Mouse (Mus musculus) embryo, embryonic 11 days (tissue): ENCODE results near the gene Zfp341.

Experiments
- DNase-seq: peaks from one replicate; pipeline ENCODE4 v3.0.0-alpha.2; 2015

Zfp341 gene

DNA sequence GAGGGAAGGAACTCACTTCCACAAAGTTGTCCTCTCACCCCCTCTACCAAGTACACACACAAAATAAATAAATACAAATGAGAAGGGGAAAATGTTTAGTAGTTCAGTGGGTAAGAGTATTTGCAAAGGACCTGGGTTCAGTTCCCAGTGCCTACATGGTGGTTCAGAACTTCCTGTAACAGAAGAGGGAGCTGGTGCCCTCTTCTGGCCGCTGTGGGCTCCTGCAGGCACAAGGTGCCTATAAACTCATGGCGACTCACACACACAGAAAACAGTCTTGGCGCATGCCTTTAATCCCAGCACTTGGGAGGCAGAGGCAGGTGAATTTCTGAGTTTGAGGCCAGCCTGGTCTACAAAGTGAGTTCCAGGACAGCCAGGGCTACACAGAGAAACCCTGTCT, 25.4 kb downstream of the Zfp341 start:
- DNase-seq = no peak

DNA sequence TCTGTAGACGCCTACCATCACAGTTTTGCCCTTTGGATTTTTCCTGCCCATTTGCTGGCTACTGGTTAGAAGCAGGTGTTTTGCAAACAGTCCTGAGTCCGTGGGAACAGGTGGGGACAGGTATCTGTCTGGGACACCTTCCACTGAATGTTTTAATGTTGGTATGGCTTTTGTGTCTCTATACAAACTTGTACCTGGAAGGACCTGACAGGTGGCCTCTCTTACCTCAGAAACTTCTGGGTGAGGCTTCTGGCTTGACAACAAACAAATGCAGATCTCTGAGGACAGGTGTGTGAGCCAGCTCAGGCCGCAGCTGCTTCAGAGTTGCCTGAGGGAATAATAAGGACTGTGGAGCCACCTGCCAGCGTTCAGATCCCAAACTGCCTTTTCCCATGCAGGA, 26.0 kb downstream of the Zfp341 start:
- no peak for DNase-seq

DNA sequence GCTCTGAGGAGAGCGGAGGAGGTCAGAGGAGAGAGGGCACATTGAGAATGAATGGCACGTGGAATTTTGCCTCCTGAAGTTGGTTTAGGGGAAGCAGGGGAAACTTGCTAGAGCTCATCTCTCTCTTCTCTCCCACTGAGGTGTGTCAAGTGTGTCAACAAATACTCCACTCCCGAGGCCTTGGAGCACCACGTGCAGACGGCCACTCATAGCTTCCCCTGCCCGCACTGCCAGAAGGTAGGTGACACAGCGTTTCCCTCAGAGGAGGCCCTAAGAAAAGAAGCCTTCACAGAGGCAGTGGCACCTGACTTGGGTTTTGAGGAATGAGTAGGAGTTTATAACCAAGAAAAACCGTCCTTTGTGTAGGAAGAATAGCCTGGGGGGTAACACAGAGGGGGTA, 28.1 kb downstream of the Zfp341 start:
- DNase-seq = no peak

DNA sequence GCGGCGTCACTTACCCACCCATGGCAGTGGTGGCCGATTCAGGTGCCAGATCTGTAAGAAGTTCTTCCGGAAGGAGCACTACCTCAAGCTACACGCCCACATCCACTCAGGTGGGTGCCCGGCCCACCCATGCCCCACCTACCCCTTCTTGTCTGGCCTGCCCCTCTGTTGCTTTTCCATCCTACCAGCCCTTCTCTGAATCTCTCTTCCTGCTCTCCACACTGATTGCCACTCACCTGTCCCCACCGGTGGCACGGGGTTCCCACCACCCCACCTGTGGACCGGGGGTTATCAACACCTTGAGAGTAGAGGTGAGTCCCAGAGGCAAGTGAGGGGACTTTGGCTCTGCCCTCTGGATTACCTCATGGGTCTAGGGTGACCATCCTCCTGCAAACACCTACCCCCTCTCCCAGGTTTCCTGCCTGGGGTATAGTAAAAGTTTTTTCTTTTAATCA, 28.9 kb downstream of the Zfp341 start:
- DNase-seq = no peak

- no peak for DNase-seq
These were observed 29.8 kb downstream of the Zfp341 start for GRCm38 (mm10) chr2:154642712-154643385.

- peak; percentile 17 for DNase-seq
These were observed 33.5 kb downstream of the Zfp341 start for GRCm38 (mm10) chr2:154646634-154647033.

GRCm38 (mm10) chr2:154648086-154648485, 35.0 kb downstream of the Zfp341 start:
- peak; percentile 80 for DNase-seq

GRCm38 (mm10) chr2:154650404-154650803, 37.3 kb downstream of the Zfp341 start:
- DNase-seq = no peak

DNA sequence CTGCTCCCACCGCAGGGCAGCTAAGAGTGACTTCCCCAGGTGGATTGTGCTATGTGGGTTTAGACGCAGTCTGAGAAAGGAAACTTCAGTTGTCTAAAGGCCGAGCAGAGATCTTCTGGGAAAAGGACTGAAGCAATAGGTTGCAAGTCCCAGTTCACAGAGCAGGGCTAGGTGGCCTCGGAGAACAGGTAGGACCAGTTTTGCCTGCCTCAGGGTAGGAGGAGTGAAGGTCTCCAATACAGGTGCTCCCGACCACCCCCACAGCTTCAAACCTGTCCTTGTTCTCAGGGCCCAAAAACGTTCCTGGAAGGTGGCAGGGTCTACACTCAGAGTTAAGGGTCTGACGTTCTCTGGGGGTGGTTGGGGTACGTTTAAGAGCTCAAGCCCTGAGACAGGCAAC, 38.3 kb downstream of the Zfp341 start, which contains the start of gene Chmp4b:
Gene Chmp4b, plus strand, starts transcription at position 343 of the 400 bp plus-strand sequence.
- peak; percentile 22 for DNase-seq

DNA sequence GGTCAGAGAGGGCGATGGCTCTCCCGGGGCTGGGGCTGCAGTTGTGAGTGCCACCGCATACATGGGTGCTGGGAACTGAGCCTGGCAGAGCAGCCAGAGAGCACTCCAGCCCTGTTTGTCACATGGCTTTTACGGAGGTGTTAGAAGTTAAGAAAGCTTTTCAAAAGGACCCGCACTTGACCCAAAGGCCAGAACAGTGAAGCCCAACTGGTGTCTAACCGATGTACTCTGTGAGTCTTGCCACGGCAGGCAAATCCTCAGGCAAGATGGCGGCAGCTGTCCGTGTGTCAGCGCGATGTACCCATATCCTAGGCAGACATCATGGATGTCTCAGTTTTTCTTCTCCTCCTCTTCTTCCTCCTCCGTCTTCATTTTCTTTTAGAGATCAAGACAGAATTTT, 41.9 kb downstream of the Zfp341 start:
- DNase-seq = no peak

- no peak for DNase-seq
These were observed 42.8 kb downstream of the Zfp341 start for GRCm38 (mm10) chr2:154655878-154656414.

DNA sequence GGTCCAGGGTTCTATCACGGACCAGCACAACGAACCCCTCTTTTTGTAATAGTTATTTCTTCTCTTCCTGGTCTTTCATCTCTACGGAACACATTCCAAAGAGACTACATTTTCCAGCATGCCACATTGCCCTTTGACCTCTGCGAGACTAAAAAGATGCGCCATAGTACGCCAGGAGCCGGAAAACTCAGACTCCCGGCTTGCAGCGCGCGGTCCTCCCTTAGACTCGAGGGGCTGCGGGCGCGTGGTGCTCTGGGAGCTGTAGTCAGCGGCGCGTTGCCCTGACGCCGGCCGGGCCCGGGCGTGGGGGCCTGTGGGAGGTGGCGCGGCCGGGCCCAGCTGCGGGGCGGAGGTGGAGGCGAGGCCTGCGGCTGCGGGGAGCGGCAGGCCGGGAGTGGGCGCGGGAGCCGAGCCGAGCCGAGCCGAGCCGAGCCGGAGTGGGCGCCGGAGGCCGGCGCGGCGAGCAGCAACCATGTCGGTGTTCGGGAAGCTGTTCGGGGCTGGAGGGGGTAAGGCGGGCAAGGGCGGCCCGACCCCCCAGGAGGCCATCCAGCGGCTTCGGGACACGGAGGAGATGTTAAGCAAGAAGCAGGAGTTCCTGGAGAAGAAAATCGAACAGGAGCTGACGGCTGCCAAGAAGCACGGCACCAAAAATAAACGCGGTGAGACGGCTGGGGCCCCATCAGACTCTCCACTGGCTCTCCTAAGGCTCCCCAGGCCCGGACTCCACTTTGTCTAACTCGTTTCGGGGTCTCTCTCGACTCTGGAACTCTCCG, 43.8 kb downstream of the Zfp341 start:
- DNase-seq = peak; percentile 99

GRCm38 (mm10) chr2:154657486-154658237, 44.6 kb downstream of the Zfp341 start:
- DNase-seq = no peak

- no peak for DNase-seq
These were observed 46.0 kb downstream of the Zfp341 start for GRCm38 (mm10) chr2:154659070-154659469.

DNA sequence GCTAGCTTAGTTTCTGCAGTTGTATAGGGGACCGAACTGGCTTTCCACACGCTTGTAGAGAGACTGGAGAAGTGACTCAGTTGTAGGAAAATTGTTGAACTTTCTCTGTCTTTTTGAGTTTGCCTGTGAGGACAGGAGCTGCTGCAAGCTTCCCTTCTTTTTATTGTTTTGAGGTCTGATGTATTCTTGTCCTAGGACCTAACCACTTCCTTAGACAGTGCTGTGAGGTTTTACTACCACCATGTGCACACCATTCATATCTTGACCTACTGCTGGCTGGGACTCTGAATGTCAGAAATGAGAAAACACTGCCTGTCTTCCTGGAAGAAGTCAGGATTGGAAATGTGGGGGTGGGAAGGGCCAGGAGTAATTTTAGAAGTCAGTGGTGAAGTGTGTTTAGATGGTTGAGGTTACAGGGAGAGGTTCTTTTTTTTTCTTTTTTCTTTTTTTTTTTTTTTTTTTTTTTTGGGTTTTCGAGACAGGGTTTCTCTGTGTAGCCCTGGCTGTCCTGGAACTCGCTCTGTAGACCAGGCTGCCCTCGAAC, 46.5 kb downstream of the Zfp341 start:
- DNase-seq = no peak

DNA sequence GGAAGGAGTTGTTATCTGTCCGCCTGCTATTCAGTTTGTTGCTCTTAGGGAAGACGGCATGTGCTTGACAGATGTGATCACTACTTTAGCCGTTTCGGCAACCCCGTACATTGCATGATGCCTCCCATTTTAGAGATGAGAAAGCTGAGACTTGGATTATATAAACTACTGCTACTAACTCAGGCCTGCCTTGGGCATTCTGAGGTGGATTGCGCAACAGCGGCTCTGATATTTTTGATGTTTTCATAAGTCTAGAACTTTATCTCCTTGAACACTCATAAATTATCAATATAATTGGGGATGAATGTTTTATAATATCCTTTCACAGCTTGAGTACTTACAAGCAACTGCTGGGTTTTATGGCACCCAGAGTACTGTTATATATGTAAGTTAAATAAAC, 55.6 kb downstream of the Zfp341 start:
- no peak for DNase-seq

DNA sequence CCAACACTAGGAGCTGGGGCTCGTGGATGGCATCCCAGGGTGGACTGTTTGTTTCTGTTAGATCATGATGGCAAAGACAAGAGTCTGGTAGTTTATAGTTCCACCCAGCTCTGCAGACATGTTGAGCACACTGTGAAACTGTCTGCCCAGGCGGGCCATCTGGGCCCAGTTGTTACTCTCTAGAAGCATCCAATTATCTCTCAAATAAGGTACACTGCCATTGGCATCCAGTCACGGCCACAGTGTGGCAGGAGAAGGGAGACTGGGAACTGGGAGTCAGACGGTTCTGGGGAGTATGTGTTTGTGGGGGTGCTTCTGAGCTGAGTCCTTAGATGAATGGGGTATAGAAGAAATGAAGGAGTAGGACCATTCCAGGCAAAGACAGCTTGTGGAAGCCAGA, 57.0 kb downstream of the Zfp341 start:
- DNase-seq = no peak

DNA sequence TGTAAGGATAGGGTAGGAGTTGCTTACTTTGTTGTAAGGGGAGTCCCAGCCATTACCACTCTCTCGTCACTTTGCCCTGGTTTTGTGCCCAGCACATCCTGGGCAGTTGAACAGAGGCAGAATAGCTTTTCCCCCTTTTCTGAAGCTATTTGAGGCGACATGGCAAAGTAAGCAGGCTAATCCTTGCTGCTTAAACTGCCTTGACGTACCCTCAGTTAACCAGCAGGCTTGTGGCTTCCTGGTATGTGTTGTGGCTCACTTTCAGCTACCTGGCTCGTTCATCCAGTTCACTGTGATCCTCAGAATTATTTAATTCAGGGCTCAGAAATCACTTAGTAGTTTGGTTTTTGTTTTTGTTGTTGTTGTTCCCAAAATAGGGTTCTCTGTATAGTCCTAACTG, 57.6 kb downstream of the Zfp341 start:
- no peak for DNase-seq

DNA sequence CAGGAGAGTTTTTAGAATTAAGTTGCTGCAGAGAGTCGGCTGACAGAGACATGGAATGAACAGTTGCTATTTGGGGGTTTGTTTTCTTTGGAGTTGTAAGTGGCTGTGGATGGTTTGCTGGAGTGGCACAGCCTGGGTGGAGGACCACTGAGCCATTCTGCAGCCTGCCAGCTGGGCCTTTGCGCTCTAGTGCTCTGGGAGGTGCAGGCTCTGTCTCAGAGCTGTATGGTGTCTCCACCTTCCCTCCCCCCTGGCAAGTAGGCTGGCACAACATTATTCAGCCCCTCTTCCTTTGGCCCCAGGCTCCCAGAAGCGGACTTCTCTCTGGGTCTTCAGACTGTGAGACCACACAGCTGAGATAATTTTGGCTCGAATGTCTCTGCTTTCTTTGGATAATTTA, 60.9 kb downstream of the Zfp341 start:
- DNase-seq = no peak

- peak; percentile 74 for DNase-seq
These were observed 63.8 kb downstream of the Zfp341 start for GRCm38 (mm10) chr2:154676653-154677609.

- peak; percentile 75 for DNase-seq
These were observed 64.6 kb downstream of the Zfp341 start for GRCm38 (mm10) chr2:154677651-154678139.

DNA sequence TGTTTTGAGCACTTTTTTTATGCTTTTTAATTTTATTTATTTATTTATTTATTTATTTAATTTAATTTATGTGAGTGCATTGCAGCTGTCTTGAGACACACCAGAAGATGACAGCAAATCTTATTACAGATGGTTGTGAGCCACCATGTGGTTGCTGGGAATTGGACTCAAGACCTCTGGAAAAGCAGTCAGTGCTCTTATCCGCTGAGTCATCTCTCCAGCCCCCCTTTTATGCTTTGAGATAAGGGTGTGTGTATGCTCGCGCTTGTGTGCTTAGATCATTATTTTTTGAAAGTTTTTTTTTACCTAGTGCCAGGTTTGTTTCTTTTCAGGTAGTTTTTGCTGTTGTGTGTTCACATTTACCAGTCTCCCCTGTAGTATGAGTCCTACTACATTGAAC, 65.9 kb downstream of the Zfp341 start:
- DNase-seq = no peak
